1 mouse cellular context compared by ENCODE assay signal in genomic region chr14:20673735-20674063, GRCm38 (mm10).
TF ChIP-seq lines count a peak whose summit lies in the region.

No protein-coding gene starts in this region.

TF ChIP-seq in CH12.LX, 34 proteins besides CTCF, POLR2A, EP300 and RAD21:
- TF ChIP-seq USF2 (conservative IDR thresholded peaks at IDR 0.05; ENCODE audit: low read depth, low read length) (0 out of 2 replicates have a peak, but pooled peaks have one; percentile 46), MXI1 (IDR thresholded peaks at IDR 0.05; ENCODE audit: low read depth, low read length) (peak; percentile 95), USF1 (IDR thresholded peaks at IDR 0.05; ENCODE audit: low read depth, low read length) (peak; percentile 31), ETS1 (conservative IDR thresholded peaks at IDR 0.05; ENCODE audit: low read depth, low read length) (0 out of 2 replicates have a peak, but pooled peaks have one; percentile 15), MYC (IDR thresholded peaks at IDR 0.05; ENCODE audit: low read depth, low read length) (peak; percentile 99), MEF2A (IDR thresholded peaks at IDR 0.05; ENCODE audit: borderline replicate concordance, low read depth, low read length) (peak; percentile 62; the same call in 1 of the 2 replicates), JUND (conservative IDR thresholded peaks at IDR 0.05; ENCODE audit: low read depth, low read length) (no peak), POLR2AphosphoS2 (IDR thresholded peaks at IDR 0.05; ENCODE audit: low read depth, low read length) (peak; percentile 66; the same call in 1 of the 2 replicates), MAFK (IDR thresholded peaks at IDR 0.05; ENCODE audit: insufficient replicate concordance, low read length) (no peak; the same call in 1 of the 2 replicates), RCOR1 (conservative IDR thresholded peaks at IDR 0.05; ENCODE audit: low read depth, low read length) (no peak), MAX (IDR thresholded peaks at IDR 0.05; ENCODE audit: low read length) (peak; percentile 96), NELFE (IDR thresholded peaks at IDR 0.05; ENCODE audit: low read depth, low read length) (peak; percentile 11; the same call in 1 of the 2 replicates)
TF ChIP-seq in CH12.LX: peak in this region for 9.
